Comparison of ENCODE assay signal across 18 mouse cellular contexts in the genomic region with DNA sequence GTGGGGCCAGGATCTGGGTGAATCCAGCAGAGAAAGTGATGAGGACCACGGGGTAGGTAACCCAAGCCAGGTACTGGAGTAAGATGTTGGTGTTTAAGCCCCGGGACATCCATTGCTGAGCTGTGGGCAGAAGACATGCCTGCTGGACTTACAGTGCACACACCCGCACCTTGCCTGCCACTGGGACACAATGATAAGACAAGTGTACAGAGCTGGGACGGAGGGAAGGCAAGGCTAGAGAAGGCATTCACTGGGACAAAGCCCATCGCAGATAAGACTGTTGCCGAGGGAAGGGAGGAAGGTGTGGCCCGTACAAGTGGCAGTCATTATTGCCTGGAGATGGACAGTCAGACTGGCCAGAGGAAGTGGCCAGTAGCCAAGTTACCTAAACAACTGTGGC. TPM values are rescaled to one million over a fixed set of nuclear protein-coding genes. Genes with fewer than 3 reads are reported as not detected.
DNase-seq lines count a peak whose midpoint lies in the region; ATAC-seq and TF ChIP-seq lines count a peak whose summit lies in the region.
"Had no signal": no experiment of that assay in that cellular context is flagged by ENCODE, and none has a peak within 500 bp of the region (broad histone marks: within the 10 kb centered on the region; RNA-seq: fewer than 3 reads in every experiment).

No protein-coding gene starts in this region.

- no peak overlapping the region for H3K4me3 ChIP-seq in heart, embryonic 11.5 days (ENCODE audit: low read depth, low read length)
- H3K4me3 ChIP-seq in G1E (ENCODE audit: low read depth, low read length), result peak overlapping the region; percentile 87; the same call in 1 of the 2 replicates
- peak overlapping the region; percentile 31 to 84 for H3K4me3 ChIP-seq in liver, embryonic 14.5 days (ENCODE audit: insufficient read depth in 1 of 2, low read depth in 2 of 2, low read length in 2 of 2)
- no peak overlapping the region for H3K4me3 ChIP-seq in midbrain, embryonic 11.5 days (ENCODE audit: low read depth, low read length)
- H3K4me3 ChIP-seq: embryonic facial prominence, embryonic 12.5 days had no signal

- no peaks in the 10 kb centered on the region for H3K9me3 ChIP-seq in heart, embryonic 11.5 days (replicated peaks; ENCODE audit: control insufficient read depth, low read length)
- no peaks in the 10 kb centered on the region for H3K9me3 ChIP-seq in G1E (replicated peaks)
- H3K9me3 ChIP-seq in liver, embryonic 14.5 days (ENCODE audit: control insufficient read depth, low read length), result no peaks in the 10 kb centered on the region
- no peaks in the 10 kb centered on the region for H3K9me3 ChIP-seq in midbrain, embryonic 11.5 days (ENCODE audit: control insufficient read depth, low read length)
- H3K9me3 ChIP-seq: embryonic facial prominence, embryonic 12.5 days had no signal

- no peaks in the 10 kb centered on the region for H3K36me3 ChIP-seq in heart, embryonic 11.5 days (ENCODE audit: control insufficient read depth, insufficient read depth, low read length)
- H3K36me3 ChIP-seq in G1E (replicated peaks), result peaks cover 68% of the 10 kb centered on the region
- H3K36me3 ChIP-seq in liver, embryonic 14.5 days (replicated peaks; ENCODE audit: control insufficient read depth, insufficient read depth, low read depth), result peaks cover 19% of the 10 kb centered on the region
- peaks cover 3% of the 10 kb centered on the region; the same call in 1 of the 2 replicates for H3K36me3 ChIP-seq in midbrain, embryonic 11.5 days (ENCODE audit: control insufficient read depth, insufficient read depth, low read length)

- H3K4me2 ChIP-seq in heart, embryonic 11.5 days, result peak overlapping the region; percentile 90
- H3K4me2 ChIP-seq in liver, embryonic 14.5 days (ENCODE audit: low read depth), result peak overlapping the region; percentile 95
- no peak overlapping the region for H3K4me2 ChIP-seq in midbrain, embryonic 11.5 days
- H3K4me2 ChIP-seq: embryonic facial prominence, embryonic 12.5 days; lung, embryonic 14.5 days had no signal

- no peak overlapping the region for H3K27ac ChIP-seq in heart, embryonic 11.5 days (ENCODE audit: low read depth, low read length)
- peak overlapping the region; percentile 65 for H3K27ac ChIP-seq in liver, embryonic 14.5 days
- H3K27ac ChIP-seq in midbrain, embryonic 11.5 days (ENCODE audit: low read depth, low read length), result no peak overlapping the region
- H3K27ac ChIP-seq: embryonic facial prominence, embryonic 12.5 days had no signal

- peaks cover 21% of the 10 kb centered on the region for H3K4me1 ChIP-seq in heart, embryonic 11.5 days (ENCODE audit: control insufficient read depth, insufficient read depth, low read length)
- peaks cover 91% of the 10 kb centered on the region for H3K4me1 ChIP-seq in G1E (ENCODE audit: insufficient read depth, low read depth, low read length)
- peaks cover 22 to 42% of the 10 kb centered on the region in 2 experiments for H3K4me1 ChIP-seq in liver, embryonic 14.5 days (replicated peaks; ENCODE audit: control insufficient read depth in 2 of 2, insufficient read depth in 2 of 2, low read length in 1 of 2)
- peaks cover 20% of the 10 kb centered on the region for H3K4me1 ChIP-seq in midbrain, embryonic 11.5 days (ENCODE audit: control insufficient read depth, insufficient read depth, low read length)

- WGBS in heart, embryonic 11.5 days (ENCODE audit: insufficient replicate concordance), result 51% methylated on average over 7 of the region's 7 CpGs
- 28% methylated on average over 7 of the region's 7 CpGs for WGBS in liver, embryonic 14.5 days (ENCODE audit: insufficient replicate concordance)
- WGBS in midbrain, embryonic 11.5 days, result 90% methylated on average over 7 of the region's 7 CpGs

- no peak for DNase-seq in heart, postnatal 4 days
- no peak for DNase-seq in G1E (ENCODE audit: low spot score)
- peak; percentile 66 to 76 (median 70) for DNase-seq in liver, embryonic 14.5 days (ENCODE audit: low read depth in 3 of 3, low spot score in 3 of 3)
- no peak for DNase-seq in midbrain, embryonic 11.5 days (ENCODE audit: low spot score, missing footprints)
- no peak for DNase-seq in right cerebral cortex, postnatal 10 days (ENCODE audit: low spot score in 2 of 2)
- DNase-seq in urinary bladder, postnatal 25 days (ENCODE audit: low spot score), result no peak
- DNase-seq: cerebellum, postnatal 25 days; heart, postnatal 36 days; kidney, adult 2 months; kidney, postnatal 10 days; lung, embryonic 14.5 days; lung, postnatal 36 days; retina, postnatal 1 day; right cerebral cortex, postnatal 4 days had no signal

- no peaks in the 10 kb centered on the region for H3K27me3 ChIP-seq in heart, embryonic 11.5 days (ENCODE audit: control insufficient read depth, insufficient read depth, low read length)
- no peaks in the 10 kb centered on the region for H3K27me3 ChIP-seq in G1E (ENCODE audit: insufficient read depth, low read length)
- no peaks in the 10 kb centered on the region for H3K27me3 ChIP-seq in liver, embryonic 14.5 days (ENCODE audit: control insufficient read depth, insufficient read depth, low read length)
- H3K27me3 ChIP-seq in midbrain, embryonic 11.5 days (ENCODE audit: control insufficient read depth, insufficient read depth, low read length), result no peaks in the 10 kb centered on the region
- H3K27me3 ChIP-seq: embryonic facial prominence, embryonic 12.5 days had no signal

- H3K9ac ChIP-seq in heart, embryonic 11.5 days (ENCODE audit: low read depth, low read length), result no peak overlapping the region
- peak overlapping the region; percentile 72 for H3K9ac ChIP-seq in liver, embryonic 14.5 days (replicated peaks)
- H3K9ac ChIP-seq in midbrain, embryonic 11.5 days (ENCODE audit: low read length), result no peak overlapping the region
- H3K9ac ChIP-seq: embryonic facial prominence, embryonic 12.5 days; lung, embryonic 14.5 days had no signal

- TF ChIP-seq EP300 in liver, embryonic 14.5 days (IDR thresholded peaks at IDR 0.05; ENCODE audit: low read depth), result peak; percentile 53; the same call in 1 of the 2 replicates

- no peak for ATAC-seq in heart, embryonic 11.5 days (replicated peaks; ENCODE audit: insufficient number of reproducible peaks, low FRiP score, low TSS enrichment)
- no peak for ATAC-seq in G1E (ENCODE audit: extremely low read depth, insufficient number of reproducible peaks, low FRiP score, poor library complexity, severe bottlenecking)
- ATAC-seq in erythroblast, adult 5-6 weeks (replicated peaks; ENCODE audit: low FRiP score, poor library complexity, severe bottlenecking), result peak; percentile 33
- ATAC-seq in liver, embryonic 14.5 days (ENCODE audit: insufficient read depth), result peak; percentile 36
- no peak for ATAC-seq in midbrain, embryonic 11.5 days (ENCODE audit: low FRiP score)
- ATAC-seq: forebrain, embryonic 16.5 days had no signal

- TF ChIP-seq CTCF in G1E (IDR thresholded peaks at IDR 0.05; ENCODE audit: low read depth, low read length), result no peak
- TF ChIP-seq CTCF in liver, embryonic 14.5 days (IDR thresholded peaks at IDR 0.05; ENCODE audit: low read depth), result no peak

RNA-seq across cellular contexts. Expression of a gene that starts 4.6 kb away (rescaled TPM):
- 65.0 and 65.9 TPM in 2 replicates for polyA plus RNA-seq in heart, embryonic 11.5 days (2014; fragmentation: Nextera tagmentation; extraction: Ambion mirVana)
- 10 to 100 TPM; 15.6 to 16.7 TPM for total RNA-seq in heart, postnatal 4 days (2021)
- 17.5 and 22.7 TPM in 2 replicates for total RNA-seq in G1E (2014; fragmentation: Nextera tagmentation)
- 95.7 and 97.6 TPM in 2 replicates for total RNA-seq in G1E (2017)
- 3.3 and 6.1 TPM in 2 replicates for polyA plus RNA-seq in G1E (2012)
- 7.9 and 15.9 TPM in 2 replicates for total RNA-seq in erythroblast, adult 5-6 weeks (2015; ENCODE audit: low replicate concordance)
- 4.0 and 4.3 TPM in 2 replicates for total RNA-seq in erythroblast, adult 5-6 weeks (2017; ENCODE audit: low replicate concordance)
- polyA plus RNA-seq in liver, embryonic 14.5 days (2012; rRNA removed), result 21.5 and 30.1 TPM in 2 replicates
- 45.4 and 49.6 TPM in 2 replicates for polyA plus RNA-seq in liver, embryonic 14.5 days (2014; fragmentation: Nextera tagmentation; extraction: Ambion mirVana)
- 104 and 119 TPM in 2 replicates for polyA plus RNA-seq in midbrain, embryonic 11.5 days (2014; fragmentation: Nextera tagmentation; extraction: Ambion mirVana)

RNA-seq across cellular contexts. Expression of a gene that starts 4.7 kb away (rescaled TPM):
- 5.7 and 6.7 TPM in 2 replicates for polyA plus RNA-seq in heart, embryonic 11.5 days (2014; fragmentation: Nextera tagmentation; extraction: Ambion mirVana)
- total RNA-seq in heart, postnatal 4 days (2021), result 1 to 10 TPM; 3.2 to 4.5 TPM
- 25.8 and 26.7 TPM in 2 replicates for total RNA-seq in G1E (2014; fragmentation: Nextera tagmentation)
- 16.4 and 23.3 TPM in 2 replicates for total RNA-seq in G1E (2017)
- 32.6 and 55.5 TPM in 2 replicates for polyA plus RNA-seq in G1E (2012)
- total RNA-seq in erythroblast, adult 5-6 weeks (2015; ENCODE audit: low replicate concordance), result 1.7 and 5.0 TPM in 2 replicates
- 3.3 and 8.9 TPM in 2 replicates for total RNA-seq in erythroblast, adult 5-6 weeks (2017; ENCODE audit: low replicate concordance)
- 16.7 and 20.9 TPM in 2 replicates for polyA plus RNA-seq in liver, embryonic 14.5 days (2012; rRNA removed)
- 4.9 and 5.6 TPM in 2 replicates for polyA plus RNA-seq in liver, embryonic 14.5 days (2014; fragmentation: Nextera tagmentation; extraction: Ambion mirVana)
- polyA plus RNA-seq in midbrain, embryonic 11.5 days (2014; fragmentation: Nextera tagmentation; extraction: Ambion mirVana), result 15.1 and 16.0 TPM in 2 replicates

RNA-seq across cellular contexts. Expression of a gene that starts 19.8 kb away (rescaled TPM):
- 2.6 and 4.9 TPM in 2 replicates for polyA plus RNA-seq in heart, embryonic 11.5 days (2014; fragmentation: Nextera tagmentation; extraction: Ambion mirVana)
- 10 to 100 TPM in 1 of 2 experiments, 1 to 10 TPM in 1; 10.0 to 13.8 TPM for total RNA-seq in heart, postnatal 4 days (2021)
- total RNA-seq in G1E (2014; fragmentation: Nextera tagmentation) (3.1 and 3.9 TPM in 2 replicates), G1E (2017) (1.2 and 2.6 TPM in 2 replicates)
- 9.5 and 10.1 TPM in 2 replicates for polyA plus RNA-seq in G1E (2012)
- total RNA-seq in erythroblast, adult 5-6 weeks (2015; ENCODE audit: low replicate concordance), result not detected in 2 replicates
- total RNA-seq in erythroblast, adult 5-6 weeks (2017; ENCODE audit: low replicate concordance), result 0.26 and 0.70 TPM in 2 replicates
- 1.0 and 1.4 TPM in 2 replicates for polyA plus RNA-seq in liver, embryonic 14.5 days (2012; rRNA removed)
- 1.3 TPM in 2 replicates for polyA plus RNA-seq in liver, embryonic 14.5 days (2014; fragmentation: Nextera tagmentation; extraction: Ambion mirVana)
- polyA plus RNA-seq in midbrain, embryonic 11.5 days (2014; fragmentation: Nextera tagmentation; extraction: Ambion mirVana), result 8.8 and 12.5 TPM in 2 replicates

RNA-seq across cellular contexts. Expression of a gene that starts 20.0 kb away (rescaled TPM):
- polyA plus RNA-seq in heart, embryonic 11.5 days (2014; fragmentation: Nextera tagmentation; extraction: Ambion mirVana), result 0.21 and 0.42 TPM in 2 replicates
- 1 to 10 TPM; 1.6 to 1.9 TPM for total RNA-seq in heart, postnatal 4 days (2021)
- total RNA-seq in G1E (2014; fragmentation: Nextera tagmentation) (not detected in 2 replicates), G1E (2017) (0.05 and 0.06 TPM in 2 replicates)
- not detected in 2 replicates for polyA plus RNA-seq in G1E (2012)
- not detected in 2 replicates for total RNA-seq in erythroblast, adult 5-6 weeks (2015; ENCODE audit: low replicate concordance)
- not detected in 2 replicates for total RNA-seq in erythroblast, adult 5-6 weeks (2017; ENCODE audit: low replicate concordance)
- 0.42 and 0.71 TPM in 2 replicates for polyA plus RNA-seq in liver, embryonic 14.5 days (2012; rRNA removed)
- 0.21 and 0.24 TPM in 2 replicates for polyA plus RNA-seq in liver, embryonic 14.5 days (2014; fragmentation: Nextera tagmentation; extraction: Ambion mirVana)
- polyA plus RNA-seq in midbrain, embryonic 11.5 days (2014; fragmentation: Nextera tagmentation; extraction: Ambion mirVana), result 2.6 and 2.7 TPM in 2 replicates

RNA-seq across cellular contexts. Expression of a gene that starts 21.4 kb away (rescaled TPM):
- 0.49 TPM in 1 of 2 replicates, not detected in the other for polyA plus RNA-seq in heart, embryonic 11.5 days (2014; fragmentation: Nextera tagmentation; extraction: Ambion mirVana)
- total RNA-seq in heart, postnatal 4 days (2021), result under 1 TPM in 1 of 2 experiments, not detected in 1; 0.27 TPM
- total RNA-seq in G1E (2014; fragmentation: Nextera tagmentation), result not detected in 2 replicates
- total RNA-seq in G1E (2017), result not detected in 2 replicates
- polyA plus RNA-seq in G1E (2012), result not detected in 2 replicates
- total RNA-seq in erythroblast, adult 5-6 weeks (2015; ENCODE audit: low replicate concordance), result not detected in 2 replicates
- not detected in 2 replicates for total RNA-seq in erythroblast, adult 5-6 weeks (2017; ENCODE audit: low replicate concordance)
- 2.8 and 3.6 TPM in 2 replicates for polyA plus RNA-seq in liver, embryonic 14.5 days (2012; rRNA removed)
- polyA plus RNA-seq in liver, embryonic 14.5 days (2014; fragmentation: Nextera tagmentation; extraction: Ambion mirVana), result 3.6 and 3.7 TPM in 2 replicates
- 0.37 and 0.71 TPM in 2 replicates for polyA plus RNA-seq in midbrain, embryonic 11.5 days (2014; fragmentation: Nextera tagmentation; extraction: Ambion mirVana)

Comparison
In these comparisons a context has a peak if more than half of its experiments do, and no peak if none do; other contexts are left out.
1. ATAC-seq: peak in erythroblast, adult 5-6 weeks (single experiment) and liver, embryonic 14.5 days (single experiment); none in heart, embryonic 11.5 days (single experiment), G1E (single experiment) and midbrain, embryonic 11.5 days (single experiment).
2. H3K4me3 ChIP-seq: peak in G1E (single experiment) and liver, embryonic 14.5 days (2 of 2); none in heart, embryonic 11.5 days (single experiment) and midbrain, embryonic 11.5 days (single experiment).
3. DNase-seq: peak in liver, embryonic 14.5 days (3 of 3); none in heart, postnatal 4 days (single experiment), G1E (single experiment), midbrain, embryonic 11.5 days (single experiment), right cerebral cortex, postnatal 10 days (0 of 2) and urinary bladder, postnatal 25 days (single experiment).